Mouse (Mus musculus) ovary, postnatal 14 days (tissue): ENCODE measurements at regions not wholly inside any gene's neighbourhood (a gene's known extent, or its start where the extent isn't known, plus 50 kb on each side); places are given as distances from the start of the nearest gene placed in this dataset.

ENCODE experiments used
- DNase-seq: peaks from one replicate; pipeline ENCODE4 v3.0.0; 2022; ENCODE audit warnings: low spot score

GRCm38 (mm10) chr8:23504704-23505103 is 1093.5 kb downstream of the Mrps31 start:
- DNase-seq, result peak; percentile 66

GRCm38 (mm10) chr8:23505216-23505615 is 1094.1 kb downstream of the Mrps31 start:
- DNase-seq, result no peak

GRCm38 (mm10) chr8:23505966-23506365 is 1094.8 kb downstream of the Mrps31 start:
- DNase-seq, result no peak

- no peak for DNase-seq
Measured at GRCm38 (mm10) chr8:23507661-23508060, 1096.5 kb downstream of the Mrps31 start.

- DNase-seq, result no peak
Measured at GRCm38 (mm10) chr8:23510076-23510475, 1098.9 kb downstream of the Mrps31 start.

GRCm38 (mm10) chr8:23510561-23510960 is 1099.4 kb downstream of the Mrps31 start:
- DNase-seq, result no peak

GRCm38 (mm10) chr8:23511264-23511663 is 1100.1 kb downstream of the Mrps31 start:
- no peak for DNase-seq

- no peak for DNase-seq
Measured at GRCm38 (mm10) chr8:23511792-23512191, 1100.6 kb downstream of the Mrps31 start.

- DNase-seq, result no peak
Measured at GRCm38 (mm10) chr8:23516469-23516868, 1105.3 kb downstream of the Mrps31 start.

GRCm38 (mm10) chr8:23531551-23532142 is 1120.5 kb downstream of the Mrps31 start:
- DNase-seq, result peak; percentile 27

GRCm38 (mm10) chr8:23537681-23538359 is 1126.7 kb downstream of the Mrps31 start:
- no peak for DNase-seq

GRCm38 (mm10) chr8:23553565-23554473 is 1142.7 kb downstream of the Mrps31 start:
- no peak for DNase-seq

- no peak for DNase-seq
Measured at GRCm38 (mm10) chr8:23560836-23561235, 1149.7 kb downstream of the Mrps31 start.

- no peak for DNase-seq
Measured at GRCm38 (mm10) chr8:23561683-23562385, 1150.7 kb downstream of the Mrps31 start.

GRCm38 (mm10) chr8:23562504-23562903 is 1151.3 kb downstream of the Mrps31 start:
- no peak for DNase-seq

- DNase-seq, result no peak
Measured at GRCm38 (mm10) chr8:23563065-23564020, 1152.2 kb downstream of the Mrps31 start.

- no peak for DNase-seq
Measured at GRCm38 (mm10) chr8:23567906-23568305, 1156.7 kb downstream of the Mrps31 start.

- no peak for DNase-seq
Measured at GRCm38 (mm10) chr8:23571338-23571737, 1154.3 kb downstream of the Adam3 start.

GRCm38 (mm10) chr8:23580106-23580505 is 1145.5 kb downstream of the Adam3 start:
- DNase-seq, result no peak

GRCm38 (mm10) chr8:23580701-23581100 is 1145.0 kb downstream of the Adam3 start:
- no peak for DNase-seq
